Mouse (Mus musculus) frontal cortex, adult 2 months (tissue): ENCODE data around the gene Ptger1. TPM values are rescaled to one million over a fixed set of nuclear protein-coding genes. Genes with fewer than 3 reads are reported as not detected.
A peak's percentile ranks its signal among the peaks of the same experiment; 100 is the strongest.

ENCODE experiments used
- DNase-seq, 2 experiments: peaks; one replicate each; pipeline ENCODE4 v3.0.0; 2022; ENCODE audit warnings: low spot score in 1 of 2; ENCODE audit errors: extremely low spot score in 1 of 2
- polyA plus RNA-seq: library from polyadenylated mRNA; depleted of rRNA; stranded (reverse); fragments of >200 nt; gene quantifications from 2 replicates; pipeline ENCODE4 v1.2.3, GENCODE M21; 2012

Ptger1 gene
- polyA plus RNA-seq, 1 experiment = 2.2 TPM

GRCm38 (mm10) chr8:83694369-83695160, 28.1 kb downstream of the Ptger1 start:
- DNase-seq = no peak

GRCm38 (mm10) chr8:83695351-83696106, 29.1 kb downstream of the Ptger1 start:
- no peak for DNase-seq

GRCm38 (mm10) chr8:83697374-83698220, 31.1 kb downstream of the Ptger1 start:
- no peak for DNase-seq

- no peak for DNase-seq
Measured at GRCm38 (mm10) chr8:83698291-83698660, 31.8 kb downstream of the Ptger1 start.

GRCm38 (mm10) chr8:83698661-83699453, 32.4 kb downstream of the Ptger1 start, which contains the start of gene Pkn1:
Pkn1 (minus strand) TSS chr8:83699179.
- no peak for DNase-seq

GRCm38 (mm10) chr8:83699566-83699965, 33.1 kb downstream of the Ptger1 start:
- no peak for DNase-seq

GRCm38 (mm10) chr8:83700423-83701085, 34.1 kb downstream of the Ptger1 start:
- DNase-seq = no peak

- DNase-seq = no peak
Measured at GRCm38 (mm10) chr8:83703426-83703825, 36.9 kb downstream of the Ptger1 start.

- DNase-seq = no peak
Measured at GRCm38 (mm10) chr8:83706411-83706810, 39.9 kb downstream of the Ptger1 start.

- DNase-seq = peak in 1 of 2 experiments; percentile 73
Measured at GRCm38 (mm10) chr8:83707554-83707953, 41.1 kb downstream of the Ptger1 start.

GRCm38 (mm10) chr8:83714676-83715030, 48.2 kb downstream of the Ptger1 start:
- no peak for DNase-seq

GRCm38 (mm10) chr8:83715031-83715690, 48.7 kb downstream of the Ptger1 start, which contains the start of gene Ddx39:
Ddx39 (plus strand) TSS chr8:83715177.
- DNase-seq = peak; percentile 97 to 99

- no peak for DNase-seq
Measured at GRCm38 (mm10) chr8:83715771-83716170, 49.3 kb downstream of the Ptger1 start.

- no peak for DNase-seq
Measured at GRCm38 (mm10) chr8:83716563-83716962, 50.1 kb downstream of the Ptger1 start.

- DNase-seq = no peak
Measured at GRCm38 (mm10) chr8:83719048-83719447, 52.6 kb downstream of the Ptger1 start.

- no peak for DNase-seq
Measured at GRCm38 (mm10) chr8:83719693-83720092, 53.2 kb downstream of the Ptger1 start.

- DNase-seq = no peak
Measured at GRCm38 (mm10) chr8:83721405-83722025, 55.0 kb downstream of the Ptger1 start.
